Mouse (Mus musculus) lung, postnatal 10 days (tissue): ENCODE measurements at regions not wholly inside any gene's neighbourhood (a gene's known extent, or its start where the extent isn't known, plus 50 kb on each side); places are given as distances from the start of the nearest gene placed in this dataset.
A peak's percentile ranks its signal among the peaks of the same experiment; 100 is the strongest.

Source experiments
- DNase-seq: peaks from one replicate; pipeline ENCODE4 v3.0.0; 2021

DNA sequence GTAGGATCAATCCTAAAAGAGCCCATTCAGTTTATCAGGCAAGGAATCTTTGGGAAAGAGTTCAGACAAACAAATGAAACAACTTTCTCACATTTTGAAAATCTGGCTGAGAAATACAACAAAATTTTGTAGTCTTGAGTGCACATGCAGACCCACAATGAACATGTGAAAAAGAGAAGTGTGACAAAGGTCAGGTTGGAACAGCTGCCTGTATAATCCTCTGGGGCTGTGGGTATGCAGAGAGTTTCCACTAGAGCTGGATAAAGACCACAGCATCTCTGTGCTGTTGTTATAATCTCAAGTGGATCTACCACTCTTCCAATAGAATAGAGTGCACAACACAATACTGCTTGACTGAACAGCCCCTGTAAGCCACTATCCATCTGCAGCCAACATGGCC, 482.3 kb downstream of the Irx1 start:
- no peak for DNase-seq

- no peak for DNase-seq
Measured at GRCm38 (mm10) chr13:71461552-71461951, 502.0 kb downstream of the Irx1 start.

GRCm38 (mm10) chr13:71460607-71461006, 502.9 kb downstream of the Irx1 start:
- no peak for DNase-seq

GRCm38 (mm10) chr13:71460097-71460496, 503.4 kb downstream of the Irx1 start:
- no peak for DNase-seq

DNA sequence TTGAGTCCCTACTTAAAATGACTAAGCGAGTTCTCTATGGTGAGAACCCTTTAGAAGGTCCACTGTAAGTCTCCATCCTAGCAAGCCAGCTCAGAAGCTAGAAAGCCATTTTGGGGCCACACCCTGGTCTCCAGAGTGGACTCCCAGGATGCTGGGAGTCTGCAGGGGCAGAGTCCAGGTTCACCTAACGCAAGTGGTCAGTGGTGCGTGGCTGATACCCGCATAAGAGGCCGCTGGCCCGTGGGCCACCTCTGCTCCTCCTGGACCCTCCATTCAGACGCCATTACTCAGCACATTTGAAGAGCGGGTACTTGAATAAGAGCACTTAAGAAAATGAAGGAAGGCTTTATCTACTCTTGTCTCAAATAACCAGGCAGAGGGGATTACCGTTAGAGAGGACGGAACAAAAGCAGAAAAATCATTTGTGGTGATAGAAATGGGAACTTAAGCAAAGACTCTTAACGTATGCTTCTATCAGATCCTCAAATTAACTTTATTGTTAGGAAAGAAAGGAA, 504.4 kb downstream of the Irx1 start:
- DNase-seq, result no peak

- DNase-seq, result peak; percentile 72
Measured at GRCm38 (mm10) chr13:71458061-71458935, 505.2 kb downstream of the Irx1 start.

DNA sequence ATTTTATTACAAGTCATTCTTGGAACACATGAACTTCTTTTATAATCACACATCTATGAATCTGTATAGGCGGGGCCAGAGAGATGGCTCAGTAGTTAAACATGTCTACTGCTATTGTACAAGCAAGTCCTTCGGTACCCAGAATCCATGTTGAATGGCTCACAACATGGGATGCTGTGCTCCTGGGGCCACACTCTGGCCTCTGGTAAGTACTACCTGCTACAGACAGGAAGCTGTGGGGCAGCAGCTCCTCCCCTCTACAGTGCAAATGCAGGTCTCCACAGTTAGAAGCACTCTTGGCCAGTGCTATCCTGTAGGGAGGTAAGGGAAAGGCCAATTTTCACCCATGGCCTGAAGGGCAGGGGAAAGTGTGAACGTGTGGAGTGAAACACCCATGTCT, 506.0 kb downstream of the Irx1 start:
- DNase-seq, result no peak

- DNase-seq, result no peak
Measured at GRCm38 (mm10) chr13:71452258-71452657, 511.3 kb downstream of the Irx1 start.

DNA sequence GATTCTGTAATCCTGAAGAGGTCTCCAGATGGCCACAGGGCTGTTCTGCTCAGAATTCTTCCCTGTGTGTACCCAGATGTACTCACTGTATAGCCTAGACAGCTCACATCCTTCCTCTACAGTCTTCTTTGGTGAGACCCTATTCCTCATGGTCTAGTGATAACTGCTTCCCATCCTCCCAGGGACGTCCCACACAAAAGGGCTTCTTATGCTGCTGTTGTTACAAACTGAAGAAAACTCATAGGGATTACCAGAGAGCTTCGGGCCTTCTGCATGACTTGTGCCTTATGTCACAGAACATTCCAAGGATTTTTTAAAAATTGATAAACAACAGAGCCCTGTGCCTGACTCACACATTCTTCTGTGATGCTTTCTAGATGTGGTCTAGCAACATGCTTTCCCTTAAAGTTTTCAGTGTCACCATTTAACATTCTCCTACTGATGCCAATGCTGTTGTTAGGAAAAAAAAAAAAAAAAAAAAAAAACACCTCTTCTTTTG, 525.9 kb downstream of the Irx1 start:
- DNase-seq, result no peak

DNA sequence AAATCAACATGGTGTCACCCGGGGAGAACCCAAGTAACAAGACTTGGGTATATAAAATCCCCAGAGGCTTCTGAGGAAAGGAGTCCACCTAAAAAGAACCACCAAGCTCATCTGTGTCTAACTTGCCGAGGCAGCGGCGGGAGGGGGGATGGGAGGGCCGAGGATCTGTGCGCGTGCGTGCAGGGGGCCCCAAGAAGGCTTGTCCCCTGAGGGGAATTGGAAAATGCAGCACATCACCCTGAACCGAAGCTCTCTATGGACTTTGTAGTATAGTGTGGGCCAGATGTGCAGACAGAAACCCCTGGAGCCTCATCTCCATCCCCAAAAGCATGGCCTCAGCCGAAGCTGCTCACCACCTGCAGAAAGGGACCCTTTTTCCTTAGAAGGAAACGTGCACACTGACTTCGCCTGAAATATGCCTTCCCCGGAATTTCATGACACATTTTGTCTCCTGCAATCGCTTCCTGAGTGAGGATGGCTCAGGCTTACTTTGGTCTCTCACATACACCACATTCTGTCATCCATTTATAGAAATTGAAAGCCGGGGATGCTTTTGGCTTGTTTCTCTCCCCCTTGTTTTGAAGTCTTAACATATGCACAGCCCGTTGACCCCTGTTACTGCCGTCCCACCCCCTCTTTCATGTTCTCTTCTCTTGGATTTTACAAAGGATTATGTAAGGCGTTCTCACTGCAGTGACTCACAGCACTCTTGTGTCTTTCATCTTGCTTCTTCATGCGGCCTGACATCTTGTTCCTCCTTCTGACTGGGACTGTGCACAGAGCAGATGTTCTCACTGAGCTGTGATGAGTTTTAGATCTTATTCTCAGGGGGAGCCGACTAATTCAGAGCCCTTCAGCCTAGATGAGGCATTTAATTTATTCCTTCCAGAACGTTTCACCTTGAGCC, 559.6 kb downstream of the Irx1 start:
- no peak for DNase-seq

GRCm38 (mm10) chr13:71393716-71394309, 552.2 kb upstream of the Adamts16 start:
- no peak for DNase-seq

DNA sequence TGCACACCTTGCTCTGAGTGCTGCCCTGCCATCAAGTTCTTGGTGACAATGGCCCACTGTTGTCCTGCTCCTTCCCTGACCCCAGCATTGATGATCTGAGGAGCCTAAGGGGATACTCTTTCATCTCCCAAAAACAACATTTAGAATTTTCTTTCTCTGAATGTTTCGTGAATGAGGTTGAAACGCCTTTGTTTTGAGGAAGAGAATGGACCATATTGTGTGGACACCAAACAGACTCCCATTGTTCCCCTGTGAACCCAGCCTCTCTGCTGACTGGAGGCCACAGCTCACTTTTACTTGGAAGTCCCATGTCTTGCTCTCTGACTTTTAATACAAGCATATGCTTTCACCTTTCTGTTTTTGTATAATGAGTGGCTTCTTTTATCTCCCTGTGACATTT, 537.0 kb upstream of the Adamts16 start:
- DNase-seq, result no peak

DNA sequence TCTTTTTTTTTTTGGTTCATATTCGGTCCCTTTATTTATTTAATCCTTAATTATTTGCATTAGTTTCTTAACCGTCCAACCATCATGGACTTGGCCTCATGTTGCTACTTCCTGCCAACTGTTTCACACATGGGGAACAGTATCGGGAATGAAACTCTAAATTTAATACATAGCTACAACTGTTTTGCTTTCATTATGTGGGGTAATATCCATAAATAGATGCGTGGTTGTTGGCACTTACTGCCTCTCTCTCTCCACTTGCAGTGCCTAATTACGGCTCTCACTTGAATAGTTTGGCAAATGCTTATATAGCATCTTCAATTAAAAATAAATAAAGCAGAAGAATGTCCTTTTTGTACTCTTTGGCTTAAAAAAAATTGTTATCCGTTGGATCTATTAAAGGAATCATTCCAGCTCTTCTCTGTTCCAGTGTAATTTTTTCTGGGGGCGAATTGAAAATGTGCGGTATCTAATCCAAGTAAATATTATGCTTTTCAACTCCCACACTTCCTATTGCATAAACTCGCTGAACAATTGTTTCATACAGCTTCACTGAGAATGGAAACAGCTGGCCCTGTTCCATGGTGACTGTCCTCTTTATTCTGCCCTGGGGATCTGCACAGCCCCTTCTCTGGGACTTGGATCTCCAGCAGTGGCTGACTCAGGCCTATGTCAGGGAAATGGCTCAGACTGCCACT, 534.4 kb upstream of the Adamts16 start:
- DNase-seq, result peak; percentile 84

GRCm38 (mm10) chr13:71372701-71373685, 531.4 kb upstream of the Adamts16 start:
- DNase-seq, result no peak

DNA sequence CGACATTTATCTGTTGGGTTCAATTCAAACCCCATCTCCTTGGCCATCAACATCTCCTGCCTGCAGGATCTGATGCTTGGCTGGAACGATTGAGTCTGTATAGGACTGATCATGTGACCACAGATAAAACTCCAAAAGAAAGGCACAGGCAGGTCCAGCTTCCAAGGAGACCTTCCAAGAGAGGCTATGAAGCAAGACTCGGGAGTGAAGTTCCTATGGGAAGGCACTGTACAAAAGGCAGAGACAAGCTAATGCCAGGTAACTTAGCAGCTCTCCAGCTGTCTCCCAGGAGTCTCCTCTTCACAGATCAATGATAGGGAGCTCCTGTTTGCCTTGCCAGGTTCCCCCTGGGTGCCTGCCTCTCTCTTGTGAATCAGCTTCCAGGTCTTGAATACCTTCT, 528.2 kb upstream of the Adamts16 start:
- no peak for DNase-seq

- no peak for DNase-seq
Measured at GRCm38 (mm10) chr13:71365261-71365660, 523.6 kb upstream of the Adamts16 start.

GRCm38 (mm10) chr13:71362311-71362710, 520.7 kb upstream of the Adamts16 start:
- no peak for DNase-seq

DNA sequence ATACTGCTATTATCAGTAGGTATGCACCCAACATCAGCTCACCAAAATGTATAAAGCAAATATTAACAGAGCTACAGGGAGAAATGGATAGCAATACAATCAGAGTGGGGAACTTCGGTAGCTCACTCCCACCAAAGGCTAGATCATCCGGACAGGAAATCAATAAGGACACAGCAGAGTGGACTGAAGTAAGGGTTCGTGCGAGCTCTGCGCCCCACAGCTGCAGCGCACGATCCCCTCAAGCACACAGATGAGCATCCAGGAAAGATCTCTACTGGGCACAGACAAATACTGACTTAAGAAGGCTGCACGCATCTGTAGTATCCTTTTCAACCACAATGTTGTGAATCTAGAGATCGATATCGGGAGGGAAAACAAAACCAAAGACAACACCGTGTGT, 517.5 kb upstream of the Adamts16 start:
- no peak for DNase-seq

GRCm38 (mm10) chr13:71350787-71351186, 509.2 kb upstream of the Adamts16 start:
- DNase-seq, result no peak

GRCm38 (mm10) chr13:71342921-71343320, 501.3 kb upstream of the Adamts16 start:
- DNase-seq, result no peak

GRCm38 (mm10) chr13:71338700-71339099, 497.1 kb upstream of the Adamts16 start:
- no peak for DNase-seq
